Mouse (Mus musculus) G1E (cell line): ENCODE data around the gene Nlgn2. TPM values are rescaled to one million over a fixed set of nuclear protein-coding genes. Genes with fewer than 3 reads are reported as not detected.
A peak's percentile ranks its signal among the peaks of the same experiment; 100 is the strongest.

Experiments used
- ATAC-seq: 2 replicates; pipeline ENCODE4 v1.8.0; 2016; ENCODE audit warnings: mild to moderate bottlenecking; ENCODE audit not compliant: insufficient number of reproducible peaks, poor library complexity, low FRiP score, severe bottlenecking; ENCODE audit errors: extremely low read depth
- DNase-seq: peaks from one replicate; pipeline ENCODE4 v3.0.0; 2012; ENCODE audit warnings: low spot score
- H3K27me3 ChIP-seq: 2 replicates; pipeline ENCODE4 v1.6.1; 2012; ENCODE audit warnings: mild to moderate bottlenecking, low read length, inconsistent platforms; ENCODE audit not compliant: insufficient read depth
- H3K36me3 ChIP-seq: replicated peaks from 2 replicates; pipeline ENCODE3; 2012; ENCODE audit warnings: mild to moderate bottlenecking, inconsistent platforms
- H3K4me1 ChIP-seq: 2 replicates; pipeline ENCODE4 v1.6.1; 2012; ENCODE audit warnings: low read depth, low read length, inconsistent platforms, mixed read lengths; ENCODE audit not compliant: insufficient read depth
- H3K4me3 ChIP-seq: 2 replicates; pipeline ENCODE4 v1.5.1; 2012; ENCODE audit warnings: low read depth, mild to moderate bottlenecking, inconsistent platforms, low read length, moderate library complexity, mixed read lengths
- H3K9me3 ChIP-seq: replicated peaks from 2 replicates; pipeline ENCODE4 v1.6.1; 2012; ENCODE audit warnings: inconsistent platforms
- CTCF ChIP-seq: IDR thresholded peaks from 2 replicates; pipeline ENCODE4 v1.5.1; 2012; ENCODE audit warnings: low read depth, low read length, inconsistent platforms, mixed read lengths
- GATA1 ChIP-seq: IDR thresholded peaks from 2 replicates; pipeline ENCODE4 v1.6.1; 2012; ENCODE audit warnings: borderline replicate concordance, low read length, inconsistent platforms, mixed read lengths
- GATA2 ChIP-seq: IDR thresholded peaks from 2 replicates; pipeline ENCODE4 v1.6.1; 2012; ENCODE audit warnings: low read depth, low read length, inconsistent platforms, borderline replicate concordance
- POLR2AphosphoS5 ChIP-seq: IDR thresholded peaks from 2 replicates; pipeline ENCODE4 v1.6.1; 2012; ENCODE audit warnings: low read depth, low read length, inconsistent platforms; ENCODE audit not compliant: insufficient replicate concordance
- TAL1 ChIP-seq: conservative IDR thresholded peaks from 2 replicates; pipeline ENCODE4 v1.6.1; 2012; ENCODE audit warnings: low read depth, low read length, inconsistent platforms, mixed read lengths
- polyA plus RNA-seq: library from polyadenylated mRNA; stranded (reverse); fragments of >175 nt; gene quantifications from 2 replicates; pipeline ENCODE4 v1.2.3, GENCODE M21; 2012
- total RNA-seq, 2 experiments: library from RNA; stranded (forward) in 1 of 2; stranded (reverse) in 1 of 2; fragments of 200-1000 nt in 1 of 2; fragments of >200 nt in 1 of 2; fragmentation: Nextera tagmentation in 1 of 2; gene quantifications; 2 replicates each; pipeline ENCODE4 v1.2.3; 2014 to 2017

Gene Nlgn2
- total and polyA plus RNA-seq, 3 experiments, result 0.93 to 3.1 (median 3.0) TPM

DNA sequence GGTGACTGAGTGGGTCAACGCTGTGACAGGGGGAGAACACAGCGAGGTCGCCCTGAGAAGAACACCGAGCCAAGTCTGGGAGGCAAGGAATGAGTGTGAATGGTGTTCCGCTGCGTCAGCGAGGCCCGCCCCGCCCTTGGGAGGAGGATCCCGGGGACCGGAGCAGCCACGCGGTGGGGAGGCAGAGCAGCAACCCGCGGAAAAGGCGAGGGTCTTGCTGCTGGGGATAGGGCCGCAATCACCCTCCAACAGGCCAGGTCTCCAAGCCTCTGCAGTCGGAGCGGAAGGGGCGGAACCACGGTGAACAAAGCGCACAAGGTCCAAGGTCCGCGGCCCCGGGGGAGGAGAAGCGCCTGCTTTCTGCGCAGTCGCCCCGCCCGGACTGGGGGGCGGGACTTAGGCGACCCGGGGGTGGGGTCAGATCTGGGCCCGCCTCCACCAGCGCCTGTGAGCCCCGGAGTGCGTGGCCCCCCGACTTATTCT is 8.7 kb upstream of the Nlgn2 start, which contains the start of gene Plscr3:
Gene Plscr3 (plus strand): TSS at position 179 of the 483 bp plus-strand sequence.
- Histone ChIP-seq H3K4me1 (peaks cover 59% of the 10 kb centered on the region), H3K9me3 (no peaks in the 10 kb centered on the region), H3K36me3 (peaks cover 40% of the 10 kb centered on the region), H3K27me3 (no peaks in the 10 kb centered on the region), H3K4me3 (peak within 1 kb of the TSS; percentile 78)
- TF ChIP-seq CTCF (no peak), GATA2 (no peak), POLR2AphosphoS5 (no peak), GATA1 (no peak), TAL1 (no peak)
- DNase-seq (peak; percentile 85), ATAC-seq (peak; percentile 74)

DNA sequence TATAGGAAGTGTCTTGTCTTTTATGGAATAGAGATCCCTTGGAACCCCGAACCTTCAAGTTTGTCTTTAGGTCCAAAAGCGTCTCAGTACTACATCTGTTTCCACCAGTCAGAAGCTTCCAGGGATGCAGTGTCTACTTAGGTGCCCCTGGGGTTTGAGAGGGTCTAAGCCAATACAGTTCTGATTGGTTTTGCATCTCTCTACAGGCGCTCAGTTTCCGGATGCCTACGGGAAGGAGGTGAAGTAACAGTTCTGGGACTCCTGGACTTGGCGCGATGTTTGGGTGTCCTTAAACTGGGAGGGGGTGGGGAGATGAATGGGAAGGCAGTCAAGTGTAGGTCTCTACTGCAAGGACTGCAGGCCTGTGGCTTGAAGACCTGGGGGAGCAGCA is 1.1 kb upstream of the Nlgn2 start:
- H3K27me3 ChIP-seq, result peaks cover 31% of the 10 kb centered on the region

DNA sequence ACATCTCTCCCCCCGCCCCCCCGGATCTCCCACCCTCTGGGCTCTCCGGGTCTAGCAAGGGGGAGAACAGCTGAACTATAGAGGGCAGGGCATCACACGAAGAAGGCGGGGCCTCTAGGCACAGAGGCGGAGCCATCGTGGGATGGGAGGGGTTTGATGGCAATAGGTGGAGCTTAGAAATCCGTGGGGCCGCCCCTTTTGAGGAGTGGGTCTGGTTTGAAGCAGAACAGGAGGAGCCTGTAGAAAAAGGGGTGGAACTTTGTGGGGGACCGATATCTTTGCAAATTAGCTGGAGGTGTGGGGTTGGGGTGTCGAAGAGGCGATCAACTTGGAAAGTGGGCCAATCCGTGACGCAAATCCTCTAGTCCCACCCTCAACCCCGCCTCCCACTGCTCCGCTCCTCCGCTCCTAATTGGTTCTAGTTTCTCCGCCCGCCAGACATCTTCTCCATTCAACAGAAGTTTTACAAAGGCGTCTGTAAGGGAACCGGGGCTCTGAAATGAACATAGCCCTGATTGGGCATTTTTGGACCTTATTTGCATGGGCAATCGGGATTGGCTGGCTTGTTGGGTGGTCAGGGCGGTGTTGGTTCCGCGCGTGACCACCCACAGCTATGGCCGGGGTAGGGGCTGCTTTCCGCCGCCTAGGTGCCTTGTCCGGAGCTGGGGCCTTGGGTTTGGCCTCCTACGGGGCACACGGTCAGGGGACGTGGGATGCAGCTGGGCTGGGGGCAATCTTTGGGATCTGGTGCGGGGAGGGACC is 549 bp upstream of the Nlgn2 start, which contains the start of gene Tmem256:
Gene Tmem256 (plus strand): TSS at position 563 of the 762 bp plus-strand sequence.
- DNase-seq (peak; percentile 97), ATAC-seq (peak; percentile 93)
- peaks cover 9% of the 10 kb centered on the region for H3K36me3 ChIP-seq
- peaks cover 37% of the 10 kb centered on the region for H3K27me3 ChIP-seq
- H3K9me3 ChIP-seq, result no peaks in the 10 kb centered on the region
- TF ChIP-seq POLR2AphosphoS5, result no peak
- H3K4me1 ChIP-seq, result peaks cover 64% of the 10 kb centered on the region
- H3K4me3 ChIP-seq, result peak within 1 kb of the TSS; percentile 81

More for the DNA sequence above, 1.1 kb upstream of the Nlgn2 start:
- Histone ChIP-seq H3K4me1 (peaks cover 60% of the 10 kb centered on the region), H3K4me3 (peak overlapping the region; percentile 81), H3K9me3 (no peaks in the 10 kb centered on the region), H3K36me3 (peaks cover 9% of the 10 kb centered on the region)
- DNase-seq, result no peak
- ATAC-seq, result no peak
- TF ChIP-seq CTCF (no peak), TAL1 (no peak), GATA1 (no peak), POLR2AphosphoS5 (no peak), GATA2 (no peak)

DNA sequence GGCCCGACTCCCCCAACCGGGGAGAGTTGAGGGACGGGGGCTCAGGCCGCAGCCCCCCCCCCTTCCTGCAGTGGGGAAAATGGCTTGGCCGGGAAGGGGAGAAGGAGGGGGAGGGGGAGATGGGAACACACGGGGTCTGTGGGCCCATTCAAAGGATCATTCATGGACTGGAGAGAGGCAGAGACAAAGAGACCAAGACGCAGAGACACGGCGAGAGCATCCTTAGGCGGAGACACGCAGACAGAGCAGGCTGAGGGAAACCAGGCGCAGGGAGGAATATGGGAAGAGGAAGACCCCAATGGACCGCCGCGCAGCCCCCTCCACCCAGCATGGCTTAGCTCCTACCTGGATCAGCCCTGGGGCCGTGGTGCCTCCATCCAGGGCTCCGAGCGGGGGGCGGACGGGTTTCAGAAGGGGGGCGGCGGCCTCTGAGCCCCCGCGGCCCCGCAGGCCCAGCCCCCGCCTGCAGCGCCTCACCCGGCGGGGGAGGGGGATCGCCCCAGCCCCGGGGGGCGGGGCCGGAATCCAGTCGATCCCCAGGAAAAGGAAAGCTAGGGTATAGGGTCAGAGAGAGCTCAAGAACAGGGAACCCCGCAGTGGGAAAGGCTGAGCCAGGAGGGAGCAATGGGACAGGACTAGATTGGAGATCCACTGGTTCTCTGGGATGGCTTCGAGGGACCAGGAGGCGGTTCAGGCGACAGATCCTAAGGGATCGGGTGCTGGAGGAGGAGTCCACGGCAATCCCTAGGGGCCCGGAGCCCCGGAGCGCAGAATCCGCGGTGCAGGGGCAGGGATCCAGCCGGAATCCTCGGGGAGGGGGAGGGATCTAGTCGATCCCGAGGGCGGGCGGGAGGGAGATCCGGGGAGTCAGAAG is 644 bp downstream of the Nlgn2 start:
- DNase-seq (no peak), ATAC-seq (no peak)
- H3K36me3 ChIP-seq, result peaks cover 9% of the 10 kb centered on the region
- H3K27me3 ChIP-seq, result peaks cover 45% of the 10 kb centered on the region
- TF ChIP-seq GATA2 (no peak), TAL1 (no peak), GATA1 (no peak), CTCF (no peak)
- H3K9me3 ChIP-seq, result no peaks in the 10 kb centered on the region
- peak overlapping the region; percentile 81 for H3K4me3 ChIP-seq
- H3K4me1 ChIP-seq, result peaks cover 60% of the 10 kb centered on the region

GRCm38 (mm10) chr11:69835966-69836335 is 1.6 kb downstream of the Nlgn2 start:
- no peak for DNase-seq
- H3K36me3 ChIP-seq, result peaks cover 9% of the 10 kb centered on the region
- no peak overlapping the region for H3K4me3 ChIP-seq
- ATAC-seq, result no peak
- TF ChIP-seq GATA1, result no peak
- no peak for TF ChIP-seq TAL1
- TF ChIP-seq POLR2AphosphoS5, result no peak
- TF ChIP-seq CTCF, result no peak
- no peak for TF ChIP-seq GATA2
- peaks cover 48% of the 10 kb centered on the region for H3K27me3 ChIP-seq
- peaks cover 65% of the 10 kb centered on the region for H3K4me1 ChIP-seq
- no peaks in the 10 kb centered on the region for H3K9me3 ChIP-seq

GRCm38 (mm10) chr11:69835326-69835965 is 2.1 kb downstream of the Nlgn2 start:
- no peaks in the 10 kb centered on the region for H3K9me3 ChIP-seq
- peaks cover 50% of the 10 kb centered on the region for H3K27me3 ChIP-seq

More at GRCm38 (mm10) chr11:69835326-69835965, 2.1 kb downstream of the Nlgn2 start:
- DNase-seq (no peak), ATAC-seq (no peak)
- TF ChIP-seq TAL1, result no peak
- TF ChIP-seq GATA2, result no peak
- no peak for TF ChIP-seq POLR2AphosphoS5
- no peak overlapping the region for H3K4me3 ChIP-seq
- H3K36me3 ChIP-seq, result peaks cover 8% of the 10 kb centered on the region
- peaks cover 67% of the 10 kb centered on the region for H3K4me1 ChIP-seq
